Mouse (Mus musculus) c-Kit-positive CD71-negative TER-119-negative erythroid progenitor cells, embryonic 14.5 days (primary cell): Measurements from ENCODE around the gene Pgls.

Source experiments
- DNase-seq: peaks from one replicate; pipeline ENCODE4 v3.0.0-alpha.2; 2013; ENCODE audit warnings: low read depth

The Pgls gene

DNA sequence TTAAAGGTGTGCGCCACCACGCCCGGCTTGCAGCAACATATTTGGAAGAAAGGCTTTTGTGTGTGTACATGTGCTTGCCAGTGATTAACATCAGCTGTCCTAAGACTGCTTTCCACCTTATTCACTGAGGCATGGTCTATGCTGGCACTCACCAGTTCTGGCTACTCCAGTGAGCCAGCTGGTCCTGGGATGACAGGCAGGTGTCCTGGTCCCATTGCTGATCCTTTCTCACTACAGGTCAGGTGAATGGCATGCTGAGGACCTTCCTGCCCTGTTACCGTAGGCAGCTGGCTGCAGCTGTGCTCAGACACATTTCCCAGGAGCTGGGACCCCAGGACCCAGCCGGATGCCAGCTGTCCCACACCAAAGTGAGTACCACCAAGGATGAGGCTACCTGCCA lies 6.9 kb downstream of the Pgls start:
- DNase-seq = no peak

DNA sequence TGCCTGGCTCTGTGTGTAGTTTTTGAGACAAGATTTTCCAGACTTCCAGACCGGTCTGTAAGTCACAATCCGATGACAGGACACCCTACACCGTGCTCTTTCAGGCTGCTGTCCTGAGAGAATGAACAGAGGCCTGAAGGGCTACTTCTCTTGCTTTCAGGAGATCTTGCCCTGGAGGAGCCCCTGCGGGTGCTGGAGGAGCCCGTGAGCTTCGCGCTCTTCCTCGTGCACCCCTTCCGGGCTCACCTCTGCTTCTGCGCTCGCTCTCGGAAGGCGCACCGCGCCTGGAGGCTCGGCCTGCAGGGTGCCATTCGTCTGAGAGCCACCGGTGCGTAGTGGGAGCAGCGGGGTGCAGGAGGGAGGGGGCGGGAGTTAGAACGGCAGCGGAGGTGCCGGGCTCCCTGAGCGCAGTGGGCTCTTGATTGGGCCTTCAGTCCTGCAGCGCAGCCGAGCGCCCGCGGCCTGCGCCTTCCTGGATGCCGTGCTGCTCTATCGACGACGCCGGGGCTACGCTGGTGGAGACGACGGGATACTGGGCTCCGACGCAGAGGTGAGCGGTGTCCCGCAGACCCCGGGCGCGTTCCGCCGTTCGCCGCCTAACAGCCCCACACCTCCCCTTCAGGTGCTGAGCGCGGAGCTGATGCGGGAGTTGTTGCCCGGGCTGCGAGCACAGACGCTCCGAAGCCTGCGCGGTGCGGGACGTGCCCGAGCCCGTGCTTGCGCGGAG lies 10.1 kb downstream of the Pgls start:
- no peak for DNase-seq

DNA sequence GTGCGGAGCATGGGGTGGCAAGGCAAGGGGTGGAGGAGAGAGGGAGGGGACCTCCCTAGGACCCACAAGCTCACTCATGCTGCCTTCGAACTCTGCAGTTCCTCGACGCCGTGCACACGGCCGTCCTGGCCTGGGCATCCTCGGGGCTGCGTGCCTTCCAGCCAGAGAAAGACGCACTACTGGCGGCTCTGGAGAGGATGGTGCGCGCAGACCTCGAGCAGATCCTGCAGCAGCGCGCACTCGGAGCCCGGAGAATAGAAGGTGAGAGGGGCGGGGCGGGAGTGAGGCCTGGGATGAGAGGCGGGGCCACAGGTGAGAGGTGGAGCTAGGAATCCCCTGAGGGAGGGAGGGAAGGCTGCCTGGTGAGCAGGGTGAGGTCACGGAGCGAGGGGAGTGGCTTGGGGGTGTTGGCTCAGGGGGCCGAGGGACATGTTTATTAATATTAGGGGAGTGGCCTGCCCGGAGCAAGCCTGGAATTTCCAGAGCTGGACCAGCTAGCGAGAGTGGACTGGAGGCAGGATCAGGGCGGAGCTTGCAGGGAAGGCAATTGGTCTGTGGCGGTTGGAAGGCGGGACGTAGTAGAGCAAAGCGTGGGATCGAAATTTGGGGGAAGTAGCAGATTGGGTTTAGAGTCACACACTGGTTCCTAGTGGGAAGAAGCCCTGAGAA lies 10.8 kb downstream of the Pgls start:
- no peak for DNase-seq

DNA sequence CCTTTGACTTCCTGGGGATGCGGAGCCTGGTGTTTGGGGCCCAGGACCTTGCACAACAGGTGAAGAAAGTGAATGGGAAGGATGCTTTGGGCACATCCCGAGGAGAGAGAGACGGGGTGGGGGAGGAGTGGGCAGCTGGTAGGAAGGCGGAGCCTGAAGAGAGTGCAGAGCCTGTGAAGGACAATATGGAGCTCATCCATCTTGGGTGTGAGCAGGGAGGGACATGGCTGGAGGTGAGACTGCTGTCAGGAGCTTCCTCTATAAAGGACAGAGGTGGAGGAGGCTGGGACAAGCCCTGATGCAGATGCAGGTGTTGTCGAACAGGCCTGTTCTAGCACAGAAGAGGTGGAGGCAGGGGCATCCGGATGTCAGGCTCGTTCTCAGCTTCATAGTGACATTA lies 12.0 kb downstream of the Pgls start:
- no peak for DNase-seq

DNA sequence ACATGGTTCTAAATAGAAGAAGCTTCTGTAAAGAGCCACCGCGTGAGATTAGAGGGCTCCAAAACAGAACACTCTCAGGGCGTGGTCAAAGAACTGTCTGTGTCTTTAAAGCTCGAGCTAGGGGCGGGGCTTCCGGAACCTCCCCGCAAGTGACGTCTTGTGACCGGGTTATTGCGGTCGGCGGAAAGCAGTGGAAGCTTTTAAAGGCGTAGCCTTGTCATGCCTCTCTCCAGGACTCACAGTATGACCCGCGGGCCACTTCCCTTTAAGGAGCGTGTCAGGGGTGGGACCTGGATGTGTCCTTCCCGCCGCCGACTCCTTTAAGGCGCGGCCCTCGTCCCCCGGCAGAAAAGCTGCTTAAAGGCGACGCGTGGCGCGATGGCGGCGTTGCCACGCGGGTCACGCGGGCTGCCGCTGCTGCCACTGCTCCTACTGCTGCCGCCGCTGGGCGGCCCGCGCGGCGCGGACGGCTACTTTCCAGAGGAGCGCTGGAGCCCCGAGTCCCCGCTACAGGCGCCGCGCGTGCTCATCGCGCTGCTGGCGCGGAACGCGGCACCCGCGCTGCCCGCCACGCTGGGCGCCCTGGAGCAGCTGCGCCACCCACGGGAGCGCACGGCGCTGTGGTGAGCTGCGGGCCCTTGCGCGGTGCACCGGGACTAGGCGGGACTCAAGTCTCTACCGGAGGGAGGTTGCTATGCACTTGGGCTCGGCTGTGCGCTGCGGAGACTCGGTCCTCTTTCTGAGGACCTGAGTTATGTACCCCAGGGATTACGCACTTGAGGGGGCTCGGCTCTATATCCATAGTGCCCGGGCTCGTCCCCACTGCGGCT lies 19.1 kb downstream of the Pgls start, which contains the start of gene Colgalt1:
Gene Colgalt1 (plus strand): TSS at position 177 of the 830 bp plus-strand sequence.
- DNase-seq = peak; percentile 99

DNA sequence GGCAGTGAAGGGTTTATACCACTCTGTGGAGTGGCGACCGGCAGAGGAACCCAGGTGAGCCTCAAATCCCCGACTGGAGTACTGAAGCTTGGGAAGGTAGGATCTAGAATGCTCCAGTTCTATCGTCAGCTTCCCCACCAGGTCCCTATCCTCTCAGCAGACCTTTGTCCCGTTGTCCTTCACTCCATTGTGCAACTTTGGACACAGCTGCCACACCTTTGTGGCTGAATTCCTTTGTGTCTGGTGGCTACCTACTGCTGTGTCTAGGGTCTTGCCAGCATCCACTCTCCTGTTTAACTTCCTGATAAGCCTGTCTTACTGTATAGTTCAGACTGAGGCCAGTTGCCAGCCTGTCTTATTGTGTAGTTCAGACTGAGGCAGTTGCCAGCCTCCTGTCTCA lies 20.2 kb downstream of the Pgls start:
- DNase-seq = no peak

DNA sequence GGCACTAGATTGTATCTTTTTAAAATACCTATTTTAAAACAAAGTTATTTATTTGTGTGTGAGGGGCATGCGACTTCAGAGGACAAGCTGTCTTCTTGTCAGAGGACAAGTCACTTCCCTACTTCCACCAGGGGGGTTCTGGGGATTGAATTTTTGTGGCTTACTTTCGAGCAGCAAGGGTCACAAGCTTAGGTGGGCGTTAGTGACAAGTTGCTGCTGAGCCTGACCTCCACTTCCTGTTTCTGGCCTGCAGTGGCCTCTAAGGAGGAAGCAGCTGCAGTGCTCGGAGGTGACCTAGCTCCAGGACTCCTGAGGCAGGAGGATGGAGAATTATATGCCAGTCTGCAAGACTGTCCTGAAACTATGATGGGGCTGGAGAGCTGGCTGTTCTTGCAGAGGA lies 21.4 kb downstream of the Pgls start:
- no peak for DNase-seq

DNA sequence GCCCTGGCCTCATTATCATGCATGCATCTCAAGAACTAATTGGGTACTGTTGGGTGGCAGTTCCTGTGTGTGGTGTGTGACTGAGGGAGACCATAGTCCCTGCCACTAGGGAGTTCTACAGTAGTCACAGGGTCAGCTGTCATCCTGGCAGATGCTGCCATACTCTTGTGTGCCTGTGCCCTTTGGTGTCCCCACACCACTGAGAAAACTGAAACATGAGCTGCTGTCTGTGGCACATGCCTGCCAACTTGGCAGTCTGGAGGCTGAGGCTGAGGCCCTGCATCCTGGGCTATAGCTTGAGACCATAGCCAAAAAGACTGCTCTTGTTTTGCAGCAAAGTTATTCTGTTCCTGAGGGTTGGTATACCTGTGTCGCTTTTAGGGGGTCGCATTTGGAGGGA lies 27.8 kb downstream of the Pgls start:
- DNase-seq = no peak

DNA sequence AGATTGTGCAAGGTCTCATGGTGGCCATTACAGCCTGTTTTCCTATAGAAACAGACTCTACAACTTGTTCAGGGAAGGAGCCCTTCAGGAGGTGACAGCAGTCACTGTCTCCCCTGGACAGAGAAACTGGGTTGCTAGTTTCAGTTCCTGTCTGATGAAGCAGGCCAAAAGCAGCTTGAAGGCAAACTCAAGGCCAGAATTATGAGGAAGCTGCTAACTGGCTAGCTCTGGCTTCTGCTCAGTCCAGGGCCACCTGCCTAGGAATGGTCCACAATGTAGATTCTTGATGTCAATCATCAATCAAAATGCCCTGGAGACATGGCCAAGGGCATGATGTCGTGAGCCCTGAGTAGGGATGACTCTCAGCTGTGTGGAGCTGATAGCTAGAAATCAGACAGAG lies 33.1 kb downstream of the Pgls start:
- DNase-seq = no peak

DNA sequence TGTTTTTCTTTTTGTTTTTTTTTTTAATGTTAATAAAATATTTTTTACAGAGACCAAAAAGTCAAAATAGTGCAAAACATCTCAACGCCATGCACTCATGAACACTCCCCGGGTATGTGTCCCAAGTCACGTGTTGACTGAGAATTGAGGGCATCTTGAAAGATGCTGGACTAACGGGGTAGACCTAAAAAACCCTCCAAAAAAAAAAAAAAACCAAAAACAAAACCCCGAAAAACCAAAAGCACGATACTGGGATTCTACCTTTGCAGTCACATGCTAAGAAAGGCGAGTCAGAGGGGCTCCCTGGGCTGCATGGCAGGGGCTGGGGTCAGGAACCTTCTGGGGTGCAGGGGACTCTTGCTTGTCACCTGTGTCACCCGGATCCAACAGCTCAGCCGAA lies 34.8 kb downstream of the Pgls start:
- no peak for DNase-seq

DNA sequence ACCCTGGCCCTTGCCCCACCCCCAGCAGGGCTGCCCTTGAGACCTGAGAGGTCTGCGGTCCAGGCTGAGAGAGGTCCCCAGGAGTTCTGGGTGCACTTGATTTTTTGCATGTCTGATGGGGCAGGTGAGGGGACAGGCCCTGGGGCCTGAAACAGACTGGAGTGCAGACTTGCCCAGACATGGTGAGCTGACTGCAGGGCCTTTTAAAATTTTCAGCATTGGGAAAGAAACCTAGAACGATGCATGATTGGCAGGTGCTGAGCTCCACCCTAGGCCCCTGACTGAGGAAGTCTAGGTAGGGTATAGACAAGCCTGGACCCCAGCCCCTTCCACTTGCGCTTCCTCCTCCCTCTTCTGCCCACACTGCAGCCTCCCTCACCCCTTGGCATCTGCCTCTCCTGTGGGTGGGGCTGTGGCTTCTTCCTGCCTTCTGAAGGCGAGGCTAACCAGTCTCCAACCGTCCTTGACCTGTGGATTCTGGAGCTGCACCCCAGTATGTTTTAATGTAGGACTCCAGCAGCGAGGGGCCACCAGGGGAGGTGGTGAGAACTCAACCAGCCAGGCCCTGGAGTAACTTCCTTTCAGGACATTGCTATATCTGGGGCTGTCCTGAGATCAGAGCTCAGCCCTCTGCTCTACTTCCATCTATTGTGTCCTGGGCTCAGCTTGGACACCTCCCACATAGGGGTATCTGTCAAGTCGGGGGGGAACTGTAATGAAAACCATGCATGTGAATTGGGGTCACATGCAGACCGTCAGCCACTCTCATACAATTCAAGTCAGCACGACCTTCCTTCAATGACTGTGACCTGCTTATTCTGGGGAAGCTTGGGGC lies 35.5 kb downstream of the Pgls start:
- no peak for DNase-seq

DNA sequence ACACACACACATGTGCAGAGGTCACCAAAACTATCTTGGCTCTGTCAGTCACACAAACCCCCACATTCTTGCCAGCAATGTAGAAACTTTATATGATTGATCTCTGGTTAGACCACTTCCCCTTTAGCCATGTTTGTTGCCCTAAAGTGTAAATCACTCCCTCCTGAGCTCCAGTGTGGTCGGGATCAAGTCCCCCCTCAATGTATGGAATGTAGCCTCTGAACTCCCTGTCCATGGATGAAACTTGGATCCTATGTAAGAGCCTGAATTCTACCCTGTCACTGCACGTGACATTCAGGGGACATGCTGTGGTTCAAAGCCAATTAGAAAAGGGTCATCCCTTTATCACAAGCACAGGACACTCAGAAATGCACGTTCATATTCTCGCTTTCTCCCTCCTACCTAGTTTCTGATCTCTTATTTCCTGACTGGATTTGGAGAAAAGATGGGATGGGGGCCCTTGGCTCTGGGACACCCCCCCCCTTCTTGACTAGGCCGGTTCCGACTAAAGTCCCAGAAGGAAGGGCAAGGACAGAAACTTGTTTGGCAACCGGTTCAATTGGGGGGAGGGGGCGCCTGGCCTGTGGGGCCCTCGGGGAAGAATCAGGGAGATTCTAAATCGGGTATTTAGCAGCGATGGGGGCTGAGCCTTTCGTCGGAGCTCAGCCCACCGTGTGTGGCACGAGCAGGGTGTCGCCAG lies 36.6 kb downstream of the Pgls start:
- no peak for DNase-seq

DNA sequence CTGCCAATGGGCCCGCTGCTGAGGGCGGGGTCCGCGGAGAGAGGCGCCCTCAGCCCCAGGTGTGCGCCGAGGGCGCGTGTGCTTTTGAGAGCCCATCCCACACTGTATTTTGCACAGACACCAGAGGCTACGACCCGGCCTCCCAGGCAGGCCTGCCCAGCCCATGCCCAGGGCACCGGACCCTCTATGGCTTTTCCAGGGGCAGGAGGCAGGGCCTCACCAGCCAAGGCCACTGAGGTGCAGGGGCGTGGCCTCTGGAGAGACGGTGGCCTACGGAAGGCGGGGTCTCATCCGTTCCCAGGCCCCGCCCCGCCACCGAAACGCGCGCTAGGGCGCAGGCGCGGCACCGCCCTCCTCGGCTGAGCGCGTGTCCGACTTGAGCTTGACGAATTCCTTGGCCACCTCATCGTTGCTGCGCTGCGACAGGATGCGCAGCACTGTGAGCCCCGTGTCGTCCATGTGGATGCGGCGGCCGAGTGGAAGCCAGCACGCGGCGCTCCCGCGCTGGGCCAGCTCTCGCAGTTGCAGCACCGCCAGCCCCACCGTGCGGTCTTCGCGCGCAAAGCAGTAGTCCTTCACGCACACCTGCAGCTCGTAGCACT lies 37.2 kb downstream of the Pgls start:
- peak; percentile 86 for DNase-seq

DNA sequence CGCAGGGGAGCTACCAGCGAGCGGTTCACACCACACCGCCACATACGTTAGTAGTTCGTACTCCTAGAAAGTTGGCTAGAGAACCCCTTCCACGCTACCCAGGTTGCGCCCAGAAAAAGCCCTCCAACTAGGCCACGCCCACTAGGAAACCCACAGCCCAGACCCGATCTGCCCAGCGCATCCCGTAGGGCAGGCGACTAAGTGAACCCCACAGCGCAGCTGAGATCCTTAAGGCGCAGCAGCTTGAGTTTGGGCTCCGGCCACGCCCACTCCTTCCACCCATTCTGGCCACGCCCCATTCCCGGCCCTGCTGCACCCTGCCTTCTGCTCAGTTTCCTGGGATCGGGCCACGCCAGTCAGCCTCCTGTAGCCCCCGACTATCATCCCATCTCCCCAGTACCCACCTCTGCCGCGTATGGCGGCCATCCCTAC lies 37.8 kb downstream of the Pgls start:
- DNase-seq = no peak

DNA sequence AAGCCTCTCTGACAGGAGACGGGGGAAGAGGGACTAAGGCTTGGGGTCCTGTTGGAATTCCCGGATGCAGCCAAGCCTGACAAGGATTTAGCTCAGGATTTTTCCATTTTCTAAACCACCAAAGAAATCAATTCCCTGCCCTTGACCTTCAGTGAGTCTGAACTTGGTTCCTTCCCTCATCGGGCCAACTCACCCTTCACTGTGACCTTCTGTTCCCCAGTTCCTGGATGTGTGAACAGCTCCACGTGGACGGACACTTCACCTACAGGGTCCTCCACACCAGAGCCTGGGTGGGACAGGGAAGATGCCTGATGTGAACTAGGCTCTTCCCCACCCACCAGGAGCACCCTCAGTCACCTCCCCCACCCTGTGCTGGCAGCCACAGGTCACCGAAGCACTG lies 38.8 kb downstream of the Pgls start:
- no peak for DNase-seq

DNA sequence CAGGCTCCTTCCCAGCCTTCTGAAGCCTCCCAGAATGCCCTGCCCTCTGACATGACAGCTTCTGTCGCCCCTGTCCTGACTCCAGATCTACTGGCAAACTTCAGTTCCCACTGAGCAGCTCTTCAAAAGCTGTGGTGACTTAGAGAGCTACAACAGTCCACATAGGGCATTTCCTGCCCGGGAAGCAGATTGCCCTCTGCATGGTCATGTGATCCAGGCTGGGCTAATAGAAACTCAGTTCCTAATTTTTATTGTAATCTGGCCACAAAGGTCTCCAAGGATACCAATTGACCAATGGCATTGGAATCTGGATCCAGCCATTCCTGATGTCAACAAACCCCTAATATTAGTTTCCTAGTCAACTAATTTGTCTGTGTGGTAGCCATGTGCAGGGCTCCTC lies 39.9 kb downstream of the Pgls start:
- no peak for DNase-seq

DNA sequence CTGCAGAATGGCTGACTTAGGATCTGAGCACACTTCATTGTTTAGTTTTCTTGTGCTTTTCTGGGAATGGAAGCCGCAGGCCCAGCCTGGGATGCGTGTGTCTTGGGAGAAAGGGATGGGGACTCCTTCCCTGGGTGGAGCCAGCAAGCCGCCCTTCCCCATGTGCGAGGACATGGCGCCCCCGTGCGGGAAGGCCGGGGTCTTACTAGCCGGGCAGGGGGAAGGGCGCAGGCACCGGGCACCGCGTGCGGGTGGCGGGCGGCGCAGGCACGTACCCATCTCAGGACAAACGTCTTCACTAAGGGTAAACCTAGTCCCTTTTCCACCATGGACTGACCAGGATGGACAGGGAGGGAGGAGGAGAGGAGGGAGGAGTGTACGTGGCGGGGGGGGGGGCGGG lies 41.2 kb downstream of the Pgls start:
- no peak for DNase-seq

DNA sequence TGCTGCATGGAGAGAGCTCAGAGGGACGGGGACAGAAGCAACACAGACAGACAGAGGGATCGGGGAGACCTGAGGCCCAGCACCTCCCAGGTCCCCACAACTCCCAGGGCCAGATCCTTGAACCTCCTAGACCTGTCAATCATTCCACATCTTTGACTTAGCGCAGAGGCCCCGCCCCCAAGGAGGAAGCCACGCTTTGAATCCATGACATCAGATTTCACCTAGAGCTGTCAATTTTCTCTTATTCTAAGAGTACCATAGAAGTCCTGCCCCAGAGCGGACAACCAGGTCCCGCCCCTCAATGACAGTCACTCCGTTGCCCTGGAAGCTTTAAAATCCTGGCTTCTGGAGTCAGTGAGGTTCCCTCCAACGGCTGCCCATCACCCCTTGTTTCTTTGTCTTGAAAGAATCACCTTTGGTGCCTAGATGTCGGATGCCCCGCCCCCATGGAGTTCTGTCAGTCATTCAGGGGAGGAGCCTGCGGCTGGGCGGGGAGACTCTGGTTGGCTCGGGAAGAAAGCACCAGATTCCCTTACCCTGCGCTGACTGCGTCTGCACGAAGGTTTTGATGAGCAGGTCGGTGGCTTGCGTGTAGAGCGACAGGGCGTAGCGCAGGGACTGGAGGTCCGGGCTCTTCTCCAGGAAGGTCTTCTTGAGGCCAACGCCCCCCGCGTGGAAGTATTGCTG lies 42.1 kb downstream of the Pgls start:
- DNase-seq = no peak

DNA sequence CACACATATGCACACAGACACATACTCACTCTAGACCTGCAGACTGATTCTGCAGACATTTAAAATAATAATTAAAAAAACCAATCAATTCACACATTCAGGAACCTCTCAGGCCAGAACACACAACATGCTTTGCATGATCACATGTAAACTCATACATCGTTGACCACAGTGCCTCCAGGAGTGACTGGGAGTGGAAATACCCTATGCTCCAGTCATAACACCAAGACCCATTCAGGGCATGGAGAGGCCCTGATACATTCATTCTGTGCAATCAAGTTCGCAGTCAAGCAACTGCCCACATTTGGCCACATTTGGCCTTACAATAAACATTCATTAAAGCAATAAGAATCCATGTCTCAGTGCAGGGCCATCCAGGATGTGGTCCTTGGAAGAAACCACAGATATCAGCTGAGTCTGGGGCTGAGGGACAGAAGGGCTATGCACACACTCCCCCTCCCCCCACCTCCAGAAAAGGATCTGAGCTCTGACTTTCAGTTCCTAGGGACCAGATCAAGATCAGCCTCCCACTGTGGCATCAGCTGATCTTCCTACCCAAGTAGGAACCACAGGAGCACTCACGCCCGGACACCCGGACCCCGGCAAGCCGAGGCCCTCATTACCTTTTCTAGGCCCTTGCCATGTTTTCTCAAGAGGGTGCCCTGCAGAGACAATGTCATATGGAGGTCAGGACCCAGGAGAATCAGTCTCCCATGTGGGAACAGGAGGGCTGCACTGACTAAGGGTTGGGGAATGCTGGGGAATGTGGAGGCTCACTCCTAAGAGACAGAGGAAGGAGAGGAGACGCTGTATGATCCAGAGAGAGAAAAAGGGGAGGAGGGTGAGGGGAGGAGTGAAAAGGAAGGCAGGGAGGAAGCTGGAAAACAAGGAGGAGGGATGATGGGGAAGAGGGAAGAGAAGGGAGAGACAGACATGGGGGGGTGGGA lies 45.4 kb downstream of the Pgls start:
- DNase-seq = no peak
